Mouse (Mus musculus) lung, adult 2 months (tissue): ENCODE measurements at regions not wholly inside any gene's neighbourhood (a gene's known extent, or its start where the extent isn't known, plus 50 kb on each side); places are given as distances from the start of the nearest gene placed in this dataset.

Source experiments
- DNase-seq: peaks from one replicate; pipeline ENCODE4 v3.0.0; 2022
- H3K4me1 ChIP-seq: fragments of 200-500 bp; 2 replicates; pipeline ENCODE4 v1.6.1; 2011; ENCODE audit warnings: low read length; ENCODE audit not compliant: control insufficient read depth, insufficient read depth
- H3K4me3 ChIP-seq: fragments of 200-500 bp; replicated peaks from 2 replicates; pipeline ENCODE3; 2011; ENCODE audit warnings: low read depth, mild to moderate bottlenecking, control low read depth, low read length; ENCODE audit errors: extremely low read depth
- CTCF ChIP-seq: fragments of 200-500 bp; IDR thresholded peaks from 2 replicates; pipeline ENCODE4 v1.5.1; 2011; ENCODE audit warnings: mild to moderate bottlenecking, low read length, control low read depth; ENCODE audit not compliant: insufficient read depth
- POLR2A ChIP-seq: fragments of 200-500 bp; IDR thresholded peaks from 2 replicates; pipeline ENCODE4 v1.6.1; 2011; ENCODE audit warnings: low read depth, mild to moderate bottlenecking, control low read depth, low read length, borderline replicate concordance; ENCODE audit errors: extremely low read depth
- WGBS: fragments of 180-500 bp; shearing (Covaris S2); methylation state at CpG from one replicate; pipeline ENCODE4 v1.1.7; 2018; 5-methylcytosine and 5-hydroxymethylcytosine counted together

- TF ChIP-seq CTCF (no peak), POLR2A (no peak)
- Histone ChIP-seq H3K4me3 (no peak overlapping the region), H3K4me1 (no peaks in the 10 kb centered on the region)
- DNase-seq = no peak
- 68% methylated on average over 1 of the region's 1 CpGs for WGBS
Observed at GRCm38 (mm10) chr1:193735949-193736518, 365.9 kb upstream of the Camk1g start.

- H3K4me1 ChIP-seq = no peaks in the 10 kb centered on the region
- 64% methylated on average over 4 of the region's 4 CpGs for WGBS
- DNase-seq = no peak
- H3K4me3 ChIP-seq = no peak overlapping the region
- no peak for TF ChIP-seq POLR2A
- no peak for TF ChIP-seq CTCF
Observed at GRCm38 (mm10) chr1:193734014-193734763, 364.1 kb upstream of the Camk1g start.

GRCm38 (mm10) chr1:193733402-193733801, 363.3 kb upstream of the Camk1g start:
- Histone ChIP-seq H3K4me3 (no peak overlapping the region), H3K4me1 (no peaks in the 10 kb centered on the region)
- TF ChIP-seq POLR2A (no peak), CTCF (no peak)
- no peak for DNase-seq
- 14% methylated on average over 5 of the region's 5 CpGs for WGBS

GRCm38 (mm10) chr1:193732113-193732512, 362.0 kb upstream of the Camk1g start:
- TF ChIP-seq POLR2A = no peak
- TF ChIP-seq CTCF = no peak
- DNase-seq = no peak
- 16% methylated on average over 1 of the region's 1 CpGs for WGBS
- Histone ChIP-seq H3K4me1 (no peaks in the 10 kb centered on the region), H3K4me3 (no peak overlapping the region)

GRCm38 (mm10) chr1:193721850-193722249, 351.8 kb upstream of the Camk1g start:
- no peak for DNase-seq
- Histone ChIP-seq H3K4me3 (no peak overlapping the region), H3K4me1 (no peaks in the 10 kb centered on the region)
- 77% methylated on average over 2 of the region's 2 CpGs for WGBS
- TF ChIP-seq POLR2A = no peak

GRCm38 (mm10) chr1:193720420-193720851, 350.3 kb upstream of the Camk1g start:
- Histone ChIP-seq H3K4me3 (no peak overlapping the region), H3K4me1 (no peaks in the 10 kb centered on the region)
- no peak for DNase-seq
- WGBS = 73% methylated on average over 8 of the region's 8 CpGs
- no peak for TF ChIP-seq POLR2A
- no peak for TF ChIP-seq CTCF

- DNase-seq = no peak
- 45% methylated on average over 4 of the region's 4 CpGs for WGBS
- no peaks in the 10 kb centered on the region for H3K4me1 ChIP-seq
- H3K4me3 ChIP-seq = no peak overlapping the region
- no peak for TF ChIP-seq POLR2A
- TF ChIP-seq CTCF = no peak
Observed at GRCm38 (mm10) chr1:193715328-193715727, 345.2 kb upstream of the Camk1g start.

- TF ChIP-seq POLR2A = no peak
- Histone ChIP-seq H3K4me1 (no peaks in the 10 kb centered on the region), H3K4me3 (no peak overlapping the region)
- 64% methylated on average over 2 of the region's 2 CpGs for WGBS
- no peak for DNase-seq
Observed at GRCm38 (mm10) chr1:193714631-193715030, 344.5 kb upstream of the Camk1g start.

GRCm38 (mm10) chr1:193705205-193705604, 335.1 kb upstream of the Camk1g start:
- no peak for TF ChIP-seq CTCF
- no peak for TF ChIP-seq POLR2A
- 60% methylated on average over 2 of the region's 2 CpGs for WGBS
- no peak for DNase-seq
- Histone ChIP-seq H3K4me3 (no peak overlapping the region), H3K4me1 (no peaks in the 10 kb centered on the region)
